Mouse (Mus musculus) lung, adult 2 months (tissue): Measurements from ENCODE around the gene Lmod1.

Experiments
- CTCF ChIP-seq: fragments of 200-500 bp; IDR thresholded peaks from 2 replicates; pipeline ENCODE4 v1.5.1; 2011; ENCODE audit warnings: mild to moderate bottlenecking, low read length, control low read depth; ENCODE audit not compliant: insufficient read depth
- POLR2A ChIP-seq: fragments of 200-500 bp; IDR thresholded peaks from 2 replicates; pipeline ENCODE4 v1.6.1; 2011; ENCODE audit warnings: low read depth, mild to moderate bottlenecking, control low read depth, low read length, borderline replicate concordance; ENCODE audit errors: extremely low read depth

GRCm38 (mm10) chr1:135363446-135363845, 38.8 kb downstream of the Lmod1 start:
- TF ChIP-seq CTCF = no peak
- no peak; the same call in 1 of the 2 replicates for TF ChIP-seq POLR2A
